Mouse (Mus musculus) ES-E14 (cell line): ENCODE results near the gene Cfap74.

Experiments
- CHD2 ChIP-seq: IDR thresholded peaks from 2 replicates; pipeline ENCODE4 v1.6.1; 2014; ENCODE audit warnings: mild to moderate bottlenecking, low read depth, low read length, inconsistent platforms
- HCFC1 ChIP-seq: IDR thresholded peaks from 2 replicates; pipeline ENCODE4 v1.6.1; 2012; ENCODE audit warnings: low read length, inconsistent platforms, borderline replicate concordance; ENCODE audit not compliant: insufficient read depth
- ZC3H11A ChIP-seq: IDR thresholded peaks from 2 replicates; pipeline ENCODE4 v1.6.1; 2012; ENCODE audit warnings: low read depth, mild to moderate bottlenecking, inconsistent platforms, low read length, borderline replicate concordance

GRCm38 (mm10) chr4:155508614-155509013, 99.6 kb downstream of the Cfap74 start:
- TF ChIP-seq CHD2 (no peak), ZC3H11A (no peak), HCFC1 (no peak)
